Mouse (Mus musculus) megakaryocyte, embryonic 14.5 days (primary cell): Measurements from ENCODE around the gene Pa2g4.

Source experiments
- FLI1 ChIP-seq: IDR thresholded peaks from 2 replicates; pipeline ENCODE4 v1.6.1; 2012; ENCODE audit warnings: low read length, inconsistent platforms, mixed read lengths
- GATA1 ChIP-seq: IDR thresholded peaks from 3 replicates; pipeline ENCODE4 v1.6.1; 2012; ENCODE audit warnings: mixed read lengths, low read length, inconsistent platforms, borderline replicate concordance

- no peak for TF ChIP-seq GATA1
- TF ChIP-seq FLI1: no peak
Observed at GRCm38 (mm10) chr10:128590193-128590690, 24.5 kb upstream of the Pa2g4 start.
